Mouse (Mus musculus) heart, embryonic 10.5 days (tissue): ENCODE results near the gene Cflar. TPM values are rescaled to one million over a fixed set of nuclear protein-coding genes. Genes with fewer than 3 reads are reported as not detected.
A peak's percentile ranks its signal among the peaks of the same experiment; 100 is the strongest.

Experiments used
- DNase-seq: peaks from one replicate; pipeline ENCODE4 v3.0.0-alpha.2; 2017; ENCODE audit warnings: low spot score
- H3K27ac ChIP-seq: fragments of 300-500 bp; sonication (generic); 2 replicates; pipeline ENCODE4 v1.5.1; 2016; ENCODE audit warnings: mild to moderate bottlenecking
- H3K27me3 ChIP-seq: fragments of 300-500 bp; sonication (generic); 2 replicates; pipeline ENCODE4 v1.6.1; 2016; ENCODE audit warnings: mild to moderate bottlenecking; ENCODE audit not compliant: poor library complexity, insufficient read depth, severe bottlenecking
- H3K36me3 ChIP-seq: fragments of 300-500 bp; sonication (generic); 2 replicates; pipeline ENCODE4 v1.6.1; 2016; ENCODE audit warnings: mild to moderate bottlenecking, moderate library complexity
- H3K4me1 ChIP-seq: fragments of 300-500 bp; sonication (generic); 2 replicates; pipeline ENCODE4 v1.6.1; 2016; ENCODE audit warnings: mild to moderate bottlenecking
- H3K4me3 ChIP-seq: fragments of 300-500 bp; sonication (generic); 2 replicates; pipeline ENCODE4 v1.5.1; 2016; ENCODE audit warnings: mild to moderate bottlenecking, moderate library complexity
- H3K9me3 ChIP-seq: fragments of 300-500 bp; sonication (generic); 2 replicates; pipeline ENCODE4 v1.6.1; 2016; ENCODE audit warnings: mild to moderate bottlenecking, moderate library complexity
- WGBS: fragments of 180-500 bp; shearing (Covaris S2); methylation state at CpG from one replicate; pipeline ENCODE4 v1.1.7; 2016; 5-methylcytosine and 5-hydroxymethylcytosine counted together
- polyA plus RNA-seq: library from polyadenylated mRNA; unstranded; fragments of >200 nt; fragmentation: Nextera tagmentation; extraction: Ambion mirVana; gene quantifications from 2 replicates; pipeline ENCODE4 v1.2.1, GENCODE M21; 2016

Cflar gene
- polyA plus RNA-seq, 1 experiment from 2014 or later: 31.6 TPM

GRCm38 (mm10) chr1:58715536-58715935 lies 4.2 kb downstream of the Cflar start:
- H3K27me3 ChIP-seq: no peaks in the 10 kb centered on the region
- H3K27ac ChIP-seq: no peak overlapping the region
- no peak overlapping the region for H3K4me3 ChIP-seq
- H3K36me3 ChIP-seq: peaks cover 28% of the 10 kb centered on the region
- no peak for DNase-seq
- no peaks in the 10 kb centered on the region for H3K9me3 ChIP-seq
- peaks cover 11% of the 10 kb centered on the region; the same call in 1 of the 2 replicates for H3K4me1 ChIP-seq

DNA sequence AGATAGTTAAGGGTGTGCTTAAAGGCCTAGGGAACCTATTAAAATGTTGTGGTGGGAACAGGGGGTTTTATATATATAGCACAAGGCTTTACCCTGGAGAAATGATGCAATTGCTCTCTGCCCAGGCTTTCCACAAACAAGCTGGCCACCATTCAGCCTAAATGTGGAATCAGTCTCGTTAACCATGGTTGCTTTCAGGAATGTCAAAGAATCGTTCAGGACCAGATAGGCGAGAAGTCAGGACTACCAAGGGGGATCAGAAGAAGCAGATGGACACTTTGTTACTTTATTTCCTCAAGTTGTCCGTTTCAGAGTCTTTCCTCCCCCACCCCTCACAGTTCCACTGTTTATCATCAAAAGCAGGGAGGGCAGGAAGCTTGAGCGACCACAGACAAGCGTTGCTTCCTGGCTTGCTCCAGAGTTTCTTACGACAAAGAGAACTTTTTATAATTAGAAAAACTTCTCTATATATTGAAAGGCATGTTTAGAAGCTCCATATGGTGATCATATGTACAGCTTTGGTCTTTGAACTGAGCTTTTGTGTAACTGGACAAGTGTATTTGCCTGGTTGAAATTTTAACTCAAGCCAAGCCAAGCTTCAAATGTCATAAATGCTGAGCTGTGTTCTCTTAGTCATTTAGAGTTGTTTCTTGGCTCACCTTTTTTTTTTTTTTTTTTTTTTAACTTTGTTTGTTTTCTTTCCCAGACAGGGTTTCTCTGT lies 5.0 kb downstream of the Cflar start:
- Histone ChIP-seq H3K27me3 (no peaks in the 10 kb centered on the region), H3K36me3 (peaks cover 28% of the 10 kb centered on the region), H3K9me3 (no peaks in the 10 kb centered on the region), H3K27ac (no peak overlapping the region), H3K4me1 (peaks cover 11% of the 10 kb centered on the region; the same call in 1 of the 2 replicates), H3K4me3 (0 out of 2 replicates have a peak overlapping the region, but pooled peaks have one; percentile 5)
- 53% methylated on average over 7 of the region's 7 CpGs for WGBS
- DNase-seq: no peak

DNA sequence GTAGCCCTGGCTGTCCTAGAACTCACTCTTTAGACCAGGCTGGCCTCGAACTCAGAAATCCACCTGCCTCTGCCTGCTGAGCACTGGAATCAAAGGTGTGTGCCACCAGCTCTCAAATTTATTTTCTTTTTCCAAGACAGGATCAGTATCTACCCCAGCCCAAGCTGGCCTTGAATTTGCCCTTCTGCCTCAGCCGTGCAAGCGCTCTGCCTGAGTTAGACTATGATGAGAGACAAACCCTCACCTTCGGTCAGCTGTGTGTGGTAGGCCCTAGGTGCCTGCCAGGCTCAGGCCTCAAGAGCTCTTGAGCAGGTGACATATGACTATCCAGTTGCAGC lies 5.5 kb downstream of the Cflar start:
- H3K4me1 ChIP-seq: peaks cover 13% of the 10 kb centered on the region
- H3K36me3 ChIP-seq: peaks cover 28% of the 10 kb centered on the region
- 97% methylated on average over 4 of the region's 4 CpGs for WGBS
- DNase-seq: no peak
- no peak overlapping the region for H3K4me3 ChIP-seq
- no peaks in the 10 kb centered on the region for H3K27me3 ChIP-seq
- H3K27ac ChIP-seq: no peak overlapping the region
- no peaks in the 10 kb centered on the region for H3K9me3 ChIP-seq

GRCm38 (mm10) chr1:58717589-58718270 lies 6.4 kb downstream of the Cflar start:
- WGBS: 90% methylated on average over 8 of the region's 8 CpGs
- no peak overlapping the region for H3K27ac ChIP-seq
- H3K36me3 ChIP-seq: peaks cover 28% of the 10 kb centered on the region
- H3K4me3 ChIP-seq: no peak overlapping the region
- no peak for DNase-seq
- H3K9me3 ChIP-seq: no peaks in the 10 kb centered on the region
- H3K4me1 ChIP-seq: peaks cover 18% of the 10 kb centered on the region
- H3K27me3 ChIP-seq: no peaks in the 10 kb centered on the region

- H3K27me3 ChIP-seq: no peaks in the 10 kb centered on the region
- H3K4me3 ChIP-seq: no peak overlapping the region
- no peaks in the 10 kb centered on the region for H3K9me3 ChIP-seq
- H3K4me1 ChIP-seq: peaks cover 21% of the 10 kb centered on the region
- DNase-seq: no peak
- WGBS: 86% methylated on average over 7 of the region's 7 CpGs
- peaks cover 28% of the 10 kb centered on the region for H3K36me3 ChIP-seq
- H3K27ac ChIP-seq: no peak overlapping the region
Observed at GRCm38 (mm10) chr1:58719356-58719945, 8.1 kb downstream of the Cflar start.

DNA sequence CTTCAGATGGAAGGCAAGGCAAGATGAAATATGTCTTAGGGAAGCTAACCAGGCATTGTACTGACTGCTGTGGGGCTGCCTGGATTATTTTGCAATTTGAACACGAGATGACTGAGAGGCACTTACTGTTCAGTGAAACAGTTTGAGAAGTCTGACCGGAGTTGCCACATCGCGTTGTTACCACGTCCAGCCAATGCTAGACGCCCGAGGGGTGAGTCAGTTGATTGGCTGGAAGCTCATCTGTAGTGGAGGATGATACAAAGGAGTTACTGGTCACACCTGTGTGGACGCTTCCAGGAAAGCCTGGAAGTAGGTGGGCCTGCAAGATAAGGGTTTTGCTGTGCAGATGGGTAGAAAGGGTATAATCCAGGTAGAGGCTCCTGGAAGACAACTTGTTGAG lies 8.8 kb downstream of the Cflar start:
- 90% methylated on average over 8 of the region's 8 CpGs for WGBS
- Histone ChIP-seq H3K27me3 (no peaks in the 10 kb centered on the region), H3K9me3 (no peaks in the 10 kb centered on the region), H3K36me3 (peaks cover 26% of the 10 kb centered on the region), H3K27ac (no peak overlapping the region), H3K4me1 (peaks cover 20% of the 10 kb centered on the region), H3K4me3 (no peak overlapping the region)
- no peak for DNase-seq

DNA sequence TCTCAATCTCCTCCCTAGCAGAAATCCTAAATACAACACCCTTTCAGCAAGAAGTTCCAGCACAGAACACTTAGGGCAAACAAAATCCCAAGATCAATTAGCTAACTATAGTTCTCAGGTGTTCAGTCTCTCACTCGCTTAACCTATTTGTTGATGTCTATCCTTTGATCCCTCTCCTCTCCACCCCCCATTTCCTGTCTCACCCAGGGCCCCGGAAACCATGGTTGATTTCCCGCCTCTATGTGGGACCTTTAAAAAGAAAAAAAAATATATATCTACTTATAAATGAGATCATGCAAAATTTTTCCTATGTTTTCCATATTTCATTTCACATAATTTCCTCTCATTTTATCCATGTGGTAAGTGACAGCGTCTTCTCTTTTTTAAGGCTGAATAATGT lies 9.7 kb downstream of the Cflar start:
- DNase-seq: no peak
- H3K9me3 ChIP-seq: no peaks in the 10 kb centered on the region
- 78% methylated on average over 4 of the region's 4 CpGs for WGBS
- H3K27me3 ChIP-seq: no peaks in the 10 kb centered on the region
- H3K27ac ChIP-seq: no peak overlapping the region
- peaks cover 18% of the 10 kb centered on the region for H3K36me3 ChIP-seq
- peaks cover 18% of the 10 kb centered on the region for H3K4me1 ChIP-seq
- H3K4me3 ChIP-seq: no peak overlapping the region

DNA sequence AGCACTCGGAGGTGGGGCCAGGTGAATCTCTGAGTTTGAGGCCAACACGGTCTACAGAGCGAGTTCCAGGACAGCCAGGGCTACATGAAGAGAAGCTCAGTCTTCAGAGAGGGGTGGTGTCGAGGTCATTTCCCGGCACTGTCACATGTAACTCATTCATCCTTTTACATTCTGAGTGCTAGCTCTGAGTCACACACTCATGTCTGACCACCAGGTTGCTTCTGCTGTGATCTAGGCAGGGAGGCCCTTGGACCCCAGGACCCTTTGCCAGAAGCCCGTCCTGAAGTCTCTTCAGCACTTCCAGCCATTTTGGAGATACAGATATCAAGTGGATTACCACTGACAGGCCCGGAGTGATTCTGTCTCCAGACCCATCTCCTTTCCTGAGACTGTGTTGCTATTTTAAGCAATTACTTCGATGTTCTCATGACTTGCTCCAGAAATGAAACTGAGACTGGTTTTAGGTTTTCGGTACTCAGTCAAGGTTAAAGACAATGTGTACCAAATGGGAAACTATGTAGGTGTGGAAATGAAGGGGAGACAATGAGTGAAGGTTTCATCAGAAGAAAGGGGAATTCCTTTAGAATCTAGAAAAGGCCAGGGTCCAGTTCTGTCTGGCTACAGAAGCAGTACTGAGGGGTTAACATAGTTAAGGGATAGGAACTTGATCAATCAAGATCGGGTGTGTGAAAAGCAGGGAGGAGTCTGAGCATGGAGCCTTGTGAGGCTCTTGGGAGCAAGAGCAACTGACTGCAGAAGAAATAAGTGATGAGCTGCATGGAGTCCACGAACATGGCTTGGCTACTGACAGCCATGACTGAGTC lies 11.0 kb downstream of the Cflar start:
- Histone ChIP-seq H3K27me3 (no peaks in the 10 kb centered on the region), H3K4me3 (no peak overlapping the region), H3K36me3 (peaks cover 21% of the 10 kb centered on the region), H3K27ac (no peak overlapping the region), H3K9me3 (no peaks in the 10 kb centered on the region), H3K4me1 (peaks cover 15% of the 10 kb centered on the region)
- 73% methylated on average over 11 of the region's 11 CpGs for WGBS
- DNase-seq: no peak

GRCm38 (mm10) chr1:58723062-58723808 lies 11.9 kb downstream of the Cflar start:
- H3K36me3 ChIP-seq: peaks cover 21% of the 10 kb centered on the region
- peaks cover 15% of the 10 kb centered on the region for H3K4me1 ChIP-seq
- no peak overlapping the region for H3K4me3 ChIP-seq
- 74% methylated on average over 7 of the region's 7 CpGs for WGBS
- DNase-seq: no peak
- no peaks in the 10 kb centered on the region for H3K9me3 ChIP-seq
- H3K27me3 ChIP-seq: no peaks in the 10 kb centered on the region
- H3K27ac ChIP-seq: no peak overlapping the region

DNA sequence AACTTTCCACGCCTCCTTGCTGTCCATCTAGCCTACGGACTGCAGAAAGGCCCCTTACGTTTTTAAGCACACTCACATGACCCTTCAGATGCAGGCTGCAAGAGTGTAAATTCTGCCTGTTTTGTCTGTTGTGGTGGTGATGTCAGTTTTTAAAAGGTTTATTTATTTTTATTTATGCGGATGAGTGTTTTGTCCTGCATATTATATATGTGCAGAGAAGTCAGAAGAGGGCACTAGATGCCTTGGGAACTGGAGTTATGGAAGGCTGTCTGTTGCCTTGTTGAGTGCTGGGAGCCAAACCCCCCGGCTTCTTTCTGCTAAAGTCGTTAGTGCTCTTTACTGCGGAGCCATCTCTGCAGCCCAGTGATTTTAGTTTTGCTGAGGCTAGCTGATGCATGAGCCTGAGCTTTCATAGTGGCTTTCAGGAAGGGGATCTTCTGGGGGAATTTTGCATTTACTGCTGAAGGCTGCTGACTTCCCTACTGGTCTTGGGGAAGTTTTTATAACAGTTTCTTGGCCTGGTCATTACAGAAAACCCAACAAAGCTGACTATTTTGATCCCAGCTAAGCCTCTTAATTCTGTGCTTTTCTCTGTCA lies 12.6 kb downstream of the Cflar start:
- H3K4me3 ChIP-seq: no peak overlapping the region
- H3K4me1 ChIP-seq: peaks cover 15% of the 10 kb centered on the region
- no peaks in the 10 kb centered on the region for H3K9me3 ChIP-seq
- no peaks in the 10 kb centered on the region for H3K27me3 ChIP-seq
- WGBS: 53% methylated on average over 7 of the region's 7 CpGs
- no peak for DNase-seq
- no peak overlapping the region; the same call in 1 of the 2 replicates for H3K27ac ChIP-seq
- H3K36me3 ChIP-seq: peaks cover 25% of the 10 kb centered on the region

DNA sequence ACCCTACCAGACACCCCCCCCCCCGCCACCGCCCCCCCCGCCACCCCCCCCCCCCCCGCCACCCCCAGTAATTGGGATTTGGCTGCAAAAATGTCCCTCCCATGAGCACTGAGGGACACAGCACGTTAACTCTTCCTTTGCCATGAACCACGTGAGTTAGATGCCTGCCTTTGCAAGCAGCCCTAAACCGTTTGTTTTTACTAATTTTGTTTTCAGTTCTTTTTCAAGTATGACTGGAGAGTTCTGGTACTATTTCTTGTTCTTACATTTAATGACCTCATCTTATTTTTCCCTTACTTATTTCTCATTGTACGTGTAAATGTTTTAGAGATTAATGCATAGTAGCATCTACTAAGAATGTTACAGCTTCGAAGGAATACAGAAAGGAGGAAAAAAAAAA lies 13.2 kb downstream of the Cflar start:
- H3K4me1 ChIP-seq: peaks cover 15% of the 10 kb centered on the region
- WGBS: 30% methylated on average over 9 of the region's 9 CpGs
- H3K4me3 ChIP-seq: no peak overlapping the region
- H3K27me3 ChIP-seq: no peaks in the 10 kb centered on the region
- H3K36me3 ChIP-seq: peaks cover 28% of the 10 kb centered on the region
- DNase-seq: no peak
- no peaks in the 10 kb centered on the region for H3K9me3 ChIP-seq
- no peak overlapping the region for H3K27ac ChIP-seq

DNA sequence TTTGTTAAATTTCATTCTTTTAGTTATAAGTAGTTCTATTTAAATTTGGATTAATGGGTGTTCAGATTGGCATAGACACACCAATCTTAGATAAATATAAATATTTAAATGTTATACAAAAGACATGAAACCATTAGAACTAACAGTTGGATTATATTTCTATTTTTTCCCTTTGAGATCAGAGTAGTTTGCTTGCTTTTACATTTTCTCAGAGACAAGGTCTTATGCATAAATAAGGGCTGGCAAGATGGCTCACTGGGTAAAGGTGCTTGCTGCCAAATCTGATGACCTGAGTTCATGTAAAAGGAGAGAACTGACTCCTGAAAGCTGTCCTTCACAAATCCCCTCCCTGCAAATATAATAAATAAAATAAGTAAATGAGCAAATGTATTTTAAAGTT lies 13.8 kb downstream of the Cflar start:
- H3K4me1 ChIP-seq: peaks cover 15% of the 10 kb centered on the region
- peaks cover 34% of the 10 kb centered on the region for H3K36me3 ChIP-seq
- DNase-seq: no peak
- no peaks in the 10 kb centered on the region for H3K27me3 ChIP-seq
- no peak overlapping the region for H3K27ac ChIP-seq
- H3K9me3 ChIP-seq: no peaks in the 10 kb centered on the region
- no peak overlapping the region for H3K4me3 ChIP-seq
